Mouse (Mus musculus): ENCODE data around the gene Mib2.

Gene Mib2

GRCm38 (mm10) chr4:155624338-155625291 is 44.4 kb downstream of the Mib2 start, which contains the start of gene Cdk11b:
Cdk11b (plus strand) TSS chr4:155624854.
- DNase-seq (ENCODE audit: extremely low spot score, low read depth, low spot score): peak; percentile 93

- no peak for DNase-seq (ENCODE audit: extremely low spot score, low read depth, low spot score)
Measured at GRCm38 (mm10) chr4:155618321-155618720, 50.7 kb downstream of the Mib2 start.

DNA sequence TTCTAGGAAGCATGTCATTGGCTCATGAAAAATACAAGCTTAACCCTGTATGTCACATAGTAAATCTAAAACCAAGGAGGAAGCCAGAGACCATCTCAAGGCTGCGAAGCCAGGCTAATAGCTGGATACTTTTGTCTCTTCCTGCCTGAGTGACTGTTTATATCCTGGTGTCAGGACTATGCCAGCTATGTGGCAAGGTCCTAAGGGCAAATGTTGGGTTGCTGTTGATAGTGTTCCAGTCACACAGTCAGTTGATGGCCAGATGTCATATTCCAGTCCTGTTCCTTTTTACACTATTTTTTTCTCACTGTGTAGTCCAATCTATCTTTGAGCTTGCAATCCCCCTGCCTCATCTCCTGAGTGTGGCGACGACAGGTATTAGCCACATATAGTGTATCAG is 55.7 kb downstream of the Mib2 start:
- DNase-seq (ENCODE audit: extremely low spot score, low read depth, low spot score): no peak

- no peak for DNase-seq (ENCODE audit: extremely low spot score, low read depth, low spot score)
Measured at GRCm38 (mm10) chr4:155611860-155612259, 57.1 kb downstream of the Mib2 start.

DNA sequence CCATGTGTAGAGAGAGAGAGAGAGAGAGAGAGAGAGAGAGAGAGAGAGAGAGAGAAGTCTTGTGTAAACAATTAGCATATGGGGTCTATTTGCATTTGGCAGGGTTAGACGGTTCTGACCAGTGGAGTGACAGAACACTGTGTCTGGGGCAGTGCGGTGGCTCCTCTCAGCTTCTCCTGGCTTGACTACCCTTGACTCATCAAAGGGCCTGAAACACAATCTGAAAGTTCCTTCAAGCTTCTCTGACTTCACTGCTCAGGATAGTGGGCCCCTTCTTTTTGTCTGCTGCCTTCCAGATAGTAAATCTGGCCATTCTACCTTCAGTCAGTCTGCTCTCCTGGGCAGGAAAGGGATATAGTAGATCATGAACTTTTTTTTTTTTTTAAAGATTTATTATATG is 62.2 kb downstream of the Mib2 start:
- no peak for DNase-seq (ENCODE audit: extremely low spot score, low read depth, low spot score)

DNA sequence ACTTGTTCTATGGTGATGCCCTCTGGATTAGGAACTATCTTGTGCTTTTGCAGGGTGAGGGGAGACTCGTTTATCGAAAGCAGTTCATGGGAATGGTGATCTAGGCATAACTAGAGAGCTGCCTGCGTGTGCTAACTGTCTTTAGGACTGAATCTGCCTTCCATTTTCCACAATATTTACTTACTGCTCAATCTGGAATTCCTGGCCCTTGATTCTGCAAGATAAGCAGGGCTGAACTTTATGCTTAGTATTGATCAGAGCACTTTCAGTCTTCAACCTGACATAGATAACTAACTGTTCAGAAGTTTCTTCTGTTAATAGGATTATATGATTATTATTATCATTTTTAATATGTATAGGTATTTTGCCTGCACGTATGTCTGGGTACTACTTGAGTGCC is 63.9 kb downstream of the Mib2 start:
- DNase-seq (ENCODE audit: extremely low spot score, low read depth, low spot score): no peak

All from hindlimb bud, embryonic 11.5 days (tissue).